27 mouse cellular contexts compared by ENCODE assay signal in the genomic region with DNA sequence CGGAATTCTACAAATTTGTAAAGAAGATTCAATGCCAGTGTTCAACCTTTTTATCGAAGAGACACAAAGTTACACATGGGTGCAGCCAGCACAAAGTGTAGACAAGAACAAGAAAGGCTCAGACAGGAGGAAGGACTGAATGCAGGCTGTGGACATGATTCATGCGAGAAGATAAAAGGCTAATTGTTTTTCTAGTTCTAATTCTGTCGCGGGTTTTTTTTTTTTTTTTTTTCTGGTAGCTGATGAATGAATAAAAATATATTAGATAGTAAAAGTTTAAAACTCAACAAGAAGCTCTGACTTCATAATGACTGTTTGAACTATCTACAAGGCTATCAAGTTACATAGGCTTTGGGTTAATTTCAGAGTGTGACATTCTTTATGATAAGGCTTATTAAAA. TPM values are rescaled to one million over a fixed set of nuclear protein-coding genes. Genes with fewer than 3 reads are reported as not detected.
DNase-seq lines count a peak whose midpoint lies in the region; ATAC-seq and TF ChIP-seq lines count a peak whose summit lies in the region.
"Had no signal": no experiment of that assay in that cellular context is flagged by ENCODE, and none has a peak within 500 bp of the region (broad histone marks: within the 10 kb centered on the region; RNA-seq: fewer than 3 reads in every experiment).

No protein-coding gene starts in this region.

- DNase-seq in heart, adult 11 months: peak; percentile 43
- DNase-seq in heart, postnatal 36 days: no peak
- peak; percentile 63 for DNase-seq in testis, postnatal 14 days (ENCODE audit: low spot score)
- DNase-seq in testis, postnatal 10 days (ENCODE audit: low spot score): no peak
- DNase-seq: adrenal gland, adult 8-10 months; adrenal gland, postnatal 14 days; adrenal gland, postnatal 36 days; B cell, adult 2 months; cerebellum, adult 11 months; cerebellum, adult 18-20 months; cerebellum, adult 8-10 months; cerebellum, adult 9-11 months; cerebellum, postnatal 14 days; cerebellum, postnatal 36 days; embryo, embryonic 11 days; forebrain, postnatal 0 days had no signal

- intact Hi-C loops in heart, postnatal 36 days (cut with DNase I): no loop called here

- no peaks in the 10 kb centered on the region for H3K27me3 ChIP-seq in myocyte (ENCODE audit: control insufficient read depth, insufficient read depth, insufficient read length)
- H3K27me3 ChIP-seq: embryonic facial prominence, embryonic 13.5 days; embryonic facial prominence, embryonic 15.5 days; forebrain, embryonic 13.5 days; forebrain, embryonic 15.5 days; Patski had no signal

- H3ac ChIP-seq in myocyte (ENCODE audit: control insufficient read depth, insufficient read length): no peak overlapping the region

- H3K4me2 ChIP-seq in myocyte (ENCODE audit: low read depth): peak overlapping the region; percentile 41
- H3K4me2 ChIP-seq: embryonic facial prominence, embryonic 13.5 days; embryonic facial prominence, embryonic 15.5 days; forebrain, embryonic 13.5 days; forebrain, embryonic 15.5 days had no signal

- no peak for ATAC-seq in erythroid progenitor cell, adult 5-6 weeks (replicated peaks; ENCODE audit: low FRiP score, poor library complexity, severe bottlenecking)
- ATAC-seq: activated CD4-positive, CD25-positive, alpha-beta regulatory T cell, adult 4 months; CD4-positive, CD25-positive, alpha-beta regulatory T cell, adult 4 months; forebrain, embryonic 13.5 days; forebrain, embryonic 15.5 days; forebrain, postnatal 0 days; Patski had no signal

- no peaks in the 10 kb centered on the region for H3K79me2 ChIP-seq in myocyte (ENCODE audit: control insufficient read depth, insufficient read depth)

- TF ChIP-seq POLR2A in myocyte (IDR thresholded peaks at IDR 0.05; ENCODE audit: insufficient read length, low read depth): no peak

- no peaks in the 10 kb centered on the region for H3K36me3 ChIP-seq in myocyte (ENCODE audit: control insufficient read depth, insufficient read depth)
- H3K36me3 ChIP-seq: embryonic facial prominence, embryonic 13.5 days; embryonic facial prominence, embryonic 15.5 days; forebrain, embryonic 15.5 days; G1E had no signal

- H3K4me3 ChIP-seq in myocyte: no peak overlapping the region
- H3K4me3 ChIP-seq: embryonic facial prominence, embryonic 13.5 days; embryonic facial prominence, embryonic 15.5 days; erythroblast, embryonic 14.5 days; forebrain, embryonic 13.5 days; forebrain, embryonic 15.5 days had no signal

TF ChIP-seq in myocyte, 11 proteins besides CTCF, POLR2A, EP300 and RAD21:
- TF ChIP-seq MYOD1 (IDR thresholded peaks at IDR 0.05; ENCODE audit: control insufficient read depth in 1 of 3, insufficient read length in 2 of 3, low read depth in 2 of 3): no peak
- TF ChIP-seq SRF (IDR thresholded peaks at IDR 0.05; ENCODE audit: control insufficient read depth, insufficient read length, low read depth): no peak
- TF ChIP-seq TCF12 (IDR thresholded peaks at IDR 0.05; ENCODE audit: insufficient read depth, poor library complexity, severe bottlenecking): no peak
- TF ChIP-seq REST (IDR thresholded peaks at IDR 0.05; ENCODE audit: insufficient read depth, insufficient read length): no peak
- TF ChIP-seq CEBPB (IDR thresholded peaks at IDR 0.05; ENCODE audit: insufficient read depth, poor library complexity, severe bottlenecking): no peak

RNA-seq across cellular contexts. Expression of a gene that starts 11.4 kb away (rescaled TPM):
- 10 to 100 TPM; 57.9 to 67.5 TPM for total RNA-seq in heart, postnatal 36 days (2021)
- 24.8 TPM for polyA plus RNA-seq in myocyte (2012; fragmentation: generic; extraction: Trizol)
- 49.9 and 50.5 TPM in 2 replicates for total RNA-seq in erythroid progenitor cell, adult 5-6 weeks (2015; ENCODE audit: low replicate concordance)
- total RNA-seq in erythroid progenitor cell, adult 5-6 weeks (2017; ENCODE audit: low replicate concordance): 48.6 and 49.9 TPM in 2 replicates

RNA-seq across cellular contexts. Expression of a gene that starts 45.7 kb away (rescaled TPM):
- total RNA-seq in heart, postnatal 36 days (2021): 100 to 1,000 TPM in 1 of 2 experiments, 10 to 100 TPM in 1; 85.6 to 154 TPM
- polyA plus RNA-seq in myocyte (2012; fragmentation: generic; extraction: Trizol): 68.7 TPM
- total RNA-seq in erythroid progenitor cell, adult 5-6 weeks (2015; ENCODE audit: low replicate concordance): 7.9 and 28.1 TPM in 2 replicates
- 3.1 and 5.1 TPM in 2 replicates for total RNA-seq in erythroid progenitor cell, adult 5-6 weeks (2017; ENCODE audit: low replicate concordance)

Comparison
In these comparisons a context has a peak if more than half of its experiments do, and no peak if none do; other contexts are left out.
1. DNase-seq: peak in heart, adult 11 months (single experiment) and testis, postnatal 14 days (single experiment); none in heart, postnatal 36 days (0 of 2) and testis, postnatal 10 days (single experiment).